In the genomic region with DNA sequence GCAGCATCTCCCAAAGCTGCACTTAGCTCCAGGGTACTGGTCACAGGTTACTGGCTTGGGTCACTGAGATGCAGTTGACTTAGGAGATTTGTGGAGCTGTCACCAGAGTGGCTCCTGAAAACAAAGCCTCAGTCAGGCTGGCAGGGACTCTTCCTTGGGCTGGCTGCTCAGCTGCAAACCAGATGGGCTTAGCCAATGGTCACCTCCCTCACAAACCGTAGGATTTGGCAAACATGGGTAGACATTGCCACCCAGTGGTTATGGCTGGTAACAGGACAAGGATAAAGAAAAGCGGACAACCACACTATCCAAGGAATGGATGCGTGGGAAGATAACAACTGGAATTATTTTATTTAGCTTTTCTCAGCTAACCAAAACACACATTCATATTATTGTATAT, we compare ENCODE assay signal across 9 mouse cellular contexts. TPM values are rescaled to one million over a fixed set of nuclear protein-coding genes. Genes with fewer than 3 reads are reported as not detected.
DNase-seq lines count a peak whose midpoint lies in the region; ATAC-seq lines count a peak whose summit lies in the region.
"Had no signal": no experiment of that assay in that cellular context is flagged by ENCODE, and none has a peak within 500 bp of the region (broad histone marks: within the 10 kb centered on the region; RNA-seq: fewer than 3 reads in every experiment).

No protein-coding gene starts in this region.

- H3K27me3 ChIP-seq in forebrain, embryonic 14.5 days (replicated peaks; ENCODE audit: control insufficient read depth, insufficient read depth, low read length) = peaks cover 5% of the 10 kb centered on the region; the same call in 1 of the 2 replicates
- peaks cover 42% of the 10 kb centered on the region for H3K27me3 ChIP-seq in liver, embryonic 15.5 days
- peaks cover 7% of the 10 kb centered on the region; the same call in 1 of the 2 replicates for H3K27me3 ChIP-seq in neural tube, embryonic 15.5 days (replicated peaks)

- no peak overlapping the region for H3K9ac ChIP-seq in forebrain, embryonic 14.5 days (ENCODE audit: low read length)
- H3K9ac ChIP-seq in liver, embryonic 15.5 days = no peak overlapping the region
- no peak overlapping the region for H3K9ac ChIP-seq in neural tube, embryonic 15.5 days (replicated peaks)

- no peaks in the 10 kb centered on the region for H3K36me3 ChIP-seq in forebrain, embryonic 14.5 days (ENCODE audit: control insufficient read depth, insufficient read depth, low read length)
- no peaks in the 10 kb centered on the region for H3K36me3 ChIP-seq in liver, embryonic 15.5 days (replicated peaks)
- no peaks in the 10 kb centered on the region for H3K36me3 ChIP-seq in neural tube, embryonic 15.5 days

- H3K9me3 ChIP-seq in forebrain, embryonic 14.5 days (replicated peaks; ENCODE audit: control insufficient read depth, low read length) = no peaks in the 10 kb centered on the region
- H3K9me3 ChIP-seq in liver, embryonic 15.5 days (replicated peaks) = no peaks in the 10 kb centered on the region
- H3K9me3 ChIP-seq in neural tube, embryonic 15.5 days (replicated peaks) = no peaks in the 10 kb centered on the region
- H3K9me3 ChIP-seq: megakaryocyte, embryonic 14.5 days had no signal

- H3K27ac ChIP-seq in forebrain, embryonic 14.5 days (ENCODE audit: low read depth, low read length) = no peak overlapping the region
- H3K27ac ChIP-seq in liver, embryonic 15.5 days (replicated peaks) = no peak overlapping the region
- no peak overlapping the region; the same call in 1 of the 2 replicates for H3K27ac ChIP-seq in neural tube, embryonic 15.5 days (replicated peaks)

- ATAC-seq in forebrain, embryonic 14.5 days = peak; percentile 89; the same call in 1 of the 2 replicates
- 0 out of 2 replicates have a peak, but pooled peaks have one; percentile 49 for ATAC-seq in liver, embryonic 15.5 days (ENCODE audit: insufficient read depth)
- ATAC-seq in neural tube, embryonic 15.5 days (ENCODE audit: low FRiP score) = peak; percentile 90

- H3K4me1 ChIP-seq in forebrain, embryonic 14.5 days (ENCODE audit: control insufficient read depth, insufficient read depth, low read length) = no peaks in the 10 kb centered on the region; the same call in 1 of the 2 replicates
- peaks cover 27% of the 10 kb centered on the region for H3K4me1 ChIP-seq in liver, embryonic 15.5 days (replicated peaks)
- H3K4me1 ChIP-seq in neural tube, embryonic 15.5 days = peaks cover 9% of the 10 kb centered on the region; the same call in 1 of the 2 replicates

- DNase-seq in MEL-GATA-1-ER (ENCODE audit: extremely low read depth, low read depth) = peak; percentile 13
- peak; percentile 57 for DNase-seq in c-Kit-positive CD71-positive TER-119-positive erythroid progenitor cells, embryonic 14.5 days (ENCODE audit: low spot score)
- peak; percentile 89 for DNase-seq in forebrain, embryonic 14.5 days (ENCODE audit: low spot score)
- DNase-seq in heart, postnatal 25 days (ENCODE audit: low spot score) = peak; percentile 25
- peak; percentile 75 for DNase-seq in layer of hippocampus, adult 11-12 months (ENCODE audit: low spot score)
- peak; percentile 60 for DNase-seq in urinary bladder, postnatal 36 days (ENCODE audit: low spot score in 2 of 2)

- H3K4me2 ChIP-seq in forebrain, embryonic 14.5 days (ENCODE audit: low read length) = no peak overlapping the region
- no peak overlapping the region for H3K4me2 ChIP-seq in liver, embryonic 15.5 days
- no peak overlapping the region for H3K4me2 ChIP-seq in neural tube, embryonic 15.5 days

- H3K4me3 ChIP-seq in forebrain, embryonic 14.5 days (ENCODE audit: low read depth, low read length) = no peak overlapping the region
- H3K4me3 ChIP-seq in liver, embryonic 15.5 days (replicated peaks) = no peak overlapping the region
- no peak overlapping the region for H3K4me3 ChIP-seq in neural tube, embryonic 15.5 days (replicated peaks)
- H3K4me3 ChIP-seq: megakaryocyte, embryonic 14.5 days had no signal

- intact Hi-C loops in heart, postnatal 25 days (cut with DNase I) = loop anchor here (5.0 to 10.0 kb wide), 4 partner anchors 71 to 1756 kb away; no protein-coding TSS in a partner anchor

- WGBS in forebrain, embryonic 14.5 days = 11% methylated on average over 3 of the region's 3 CpGs
- WGBS in liver, embryonic 15.5 days (ENCODE audit: insufficient replicate concordance) = 10% methylated on average over 3 of the region's 3 CpGs
- 6% methylated on average over 3 of the region's 3 CpGs for WGBS in neural tube, embryonic 15.5 days

RNA-seq across cellular contexts. Expression of gene Elac2, which starts 10.3 kb away (rescaled TPM):
- polyA plus RNA-seq in forebrain, embryonic 14.5 days (2014; fragmentation: Nextera tagmentation; extraction: Ambion mirVana) = 29.1 and 31.5 TPM in 2 replicates
- total RNA-seq in heart, postnatal 25 days (2021) = 10 to 100 TPM; 19.2 to 22.0 TPM
- polyA plus RNA-seq in liver, embryonic 15.5 days (2015; fragmentation: Nextera tagmentation; extraction: Ambion mirVana) = 14.2 and 14.4 TPM in 2 replicates
- polyA plus RNA-seq in neural tube, embryonic 15.5 days (2015; fragmentation: Nextera tagmentation; extraction: Ambion mirVana) = 30.6 and 32.2 TPM in 2 replicates

Comparison
In these comparisons a context has a peak if more than half of its experiments do, and no peak if none do; other contexts are left out.
1. DNase-seq: peak in every context shown above with its lines; median percentile 89 in forebrain, embryonic 14.5 days; 75 in layer of hippocampus, adult 11-12 months; 60 in urinary bladder, postnatal 36 days; 57 in c-Kit-positive CD71-positive TER-119-positive erythroid progenitor cells, embryonic 14.5 days; 25 in heart, postnatal 25 days; 13 in MEL-GATA-1-ER.